Mouse (Mus musculus) heart, embryonic 11.5 days (tissue): ENCODE results near the gene Sall4. TPM values are rescaled to one million over a fixed set of nuclear protein-coding genes. Genes with fewer than 3 reads are reported as not detected.
A peak's percentile ranks its signal among the peaks of the same experiment; 100 is the strongest.

Source experiments
- ATAC-seq: fragments of 200-750 bp; cut with Nextera tagmentation; replicated peaks from 2 replicates; pipeline ENCODE4 v1.8.0; 2017; ENCODE audit warnings: moderate library complexity; ENCODE audit not compliant: insufficient number of reproducible peaks, low FRiP score, low TSS enrichment
- H3K27ac ChIP-seq: fragments of 300-500 bp; sonication (generic); 2 replicates; pipeline ENCODE4 v1.5.1; 2014; ENCODE audit warnings: mild to moderate bottlenecking, low read depth, low read length
- H3K27me3 ChIP-seq: fragments of 300-500 bp; sonication (generic); 2 replicates; pipeline ENCODE4 v1.6.1; 2014; ENCODE audit warnings: mild to moderate bottlenecking, low read length, mixed read lengths; ENCODE audit not compliant: control insufficient read depth, insufficient read depth
- H3K36me3 ChIP-seq: fragments of 300-500 bp; sonication (generic); 2 replicates; pipeline ENCODE4 v1.6.1; 2014; ENCODE audit warnings: mild to moderate bottlenecking, low read length, moderate library complexity, mixed read lengths; ENCODE audit not compliant: control insufficient read depth, insufficient read depth
- H3K4me1 ChIP-seq: fragments of 300-500 bp; sonication (generic); 2 replicates; pipeline ENCODE4 v1.6.1; 2014; ENCODE audit warnings: low read length; ENCODE audit not compliant: control insufficient read depth, insufficient read depth
- H3K4me2 ChIP-seq: fragments of 300-500 bp; sonication (generic); 2 replicates; pipeline ENCODE4 v1.6.1; 2014; ENCODE audit warnings: mild to moderate bottlenecking, moderate library complexity
- H3K4me3 ChIP-seq: fragments of 300-500 bp; sonication (generic); 2 replicates; pipeline ENCODE4 v1.5.1; 2014; ENCODE audit warnings: low read depth, low read length
- H3K9ac ChIP-seq: fragments of 300-500 bp; sonication (generic); 2 replicates; pipeline ENCODE4 v1.6.1; 2014; ENCODE audit warnings: mild to moderate bottlenecking, low read depth, low read length, moderate library complexity
- H3K9me3 ChIP-seq: fragments of 300-500 bp; sonication (generic); replicated peaks from 2 replicates; pipeline ENCODE4 v1.6.1; 2016; ENCODE audit warnings: low read length; ENCODE audit not compliant: control insufficient read depth
- WGBS: fragments of 180-500 bp; shearing (Covaris S2); extraction: QIAGEN DNeasy Blood & Tissue Kit; methylation state at CpG from one replicate; pipeline ENCODE4 v1.1.7; 2014; ENCODE audit not compliant: insufficient replicate concordance; 5-methylcytosine and 5-hydroxymethylcytosine counted together
- polyA plus RNA-seq: library from polyadenylated mRNA; unstranded; fragments of >200 nt; fragmentation: Nextera tagmentation; extraction: Ambion mirVana; gene quantifications from 2 replicates; pipeline ENCODE4 v1.2.1, GENCODE M21; 2014

Gene Sall4
- polyA plus RNA-seq, 1 experiment from 2014 or later: 4.3 TPM

GRCm38 (mm10) chr2:168741273-168742058 is 26.3 kb downstream of the Sall4 start:
- under 1% methylated on average over 67 of the region's 108 CpGs for WGBS
- no peaks in the 10 kb centered on the region for H3K4me1 ChIP-seq
- peaks cover 2% of the 10 kb centered on the region; the same call in 1 of the 2 replicates for H3K9me3 ChIP-seq
- peak overlapping the region; percentile 80 for H3K9ac ChIP-seq
- no peaks in the 10 kb centered on the region for H3K27me3 ChIP-seq
- H3K4me3 ChIP-seq: peak overlapping the region; percentile 71
- peak; percentile 70; the same call in 1 of the 2 replicates for ATAC-seq
- no peak overlapping the region for H3K27ac ChIP-seq
- peak overlapping the region; percentile 82 for H3K4me2 ChIP-seq
- H3K36me3 ChIP-seq: no peaks in the 10 kb centered on the region

GRCm38 (mm10) chr2:168740496-168740895 is 27.2 kb downstream of the Sall4 start:
- Histone ChIP-seq H3K4me3 (peak overlapping the region; percentile 71; the same call in 1 of the 2 replicates), H3K9ac (no peak overlapping the region)

GRCm38 (mm10) chr2:168738854-168739253 is 28.9 kb downstream of the Sall4 start:
- no peak overlapping the region for H3K4me2 ChIP-seq
- ATAC-seq: no peak
- H3K4me1 ChIP-seq: no peaks in the 10 kb centered on the region
- no peaks in the 10 kb centered on the region for H3K27me3 ChIP-seq
- no peaks in the 10 kb centered on the region for H3K36me3 ChIP-seq
- WGBS: 76% methylated on average over 1 of the region's 1 CpGs
- no peak overlapping the region for H3K27ac ChIP-seq
- H3K9ac ChIP-seq: no peak overlapping the region
- no peak overlapping the region for H3K4me3 ChIP-seq
- H3K9me3 ChIP-seq: peaks cover 2% of the 10 kb centered on the region; the same call in 1 of the 2 replicates

More at GRCm38 (mm10) chr2:168740496-168740895, 27.2 kb downstream of the Sall4 start:
- Histone ChIP-seq H3K36me3 (no peaks in the 10 kb centered on the region), H3K27ac (no peak overlapping the region), H3K4me2 (peak overlapping the region; percentile 82; the same call in 1 of the 2 replicates), H3K27me3 (no peaks in the 10 kb centered on the region), H3K4me1 (no peaks in the 10 kb centered on the region), H3K9me3 (peaks cover 2% of the 10 kb centered on the region; the same call in 1 of the 2 replicates)
- ATAC-seq: no peak
- WGBS: 82% methylated on average over 10 of the region's 10 CpGs

- Histone ChIP-seq H3K4me2 (no peak overlapping the region), H3K9me3 (peaks cover 2% of the 10 kb centered on the region; the same call in 1 of the 2 replicates), H3K9ac (no peak overlapping the region), H3K36me3 (no peaks in the 10 kb centered on the region), H3K4me3 (no peak overlapping the region), H3K27me3 (no peaks in the 10 kb centered on the region), H3K27ac (no peak overlapping the region), H3K4me1 (no peaks in the 10 kb centered on the region)
- ATAC-seq: no peak
- WGBS: 89% methylated on average over 10 of the region's 10 CpGs
These were observed 29.9 kb downstream of the Sall4 start for GRCm38 (mm10) chr2:168737878-168738277.

- no peak overlapping the region for H3K27ac ChIP-seq
- no peaks in the 10 kb centered on the region for H3K36me3 ChIP-seq
- no peak overlapping the region for H3K4me3 ChIP-seq
- 0 out of 2 replicates have a peak, but pooled peaks cover 3% of the 10 kb centered on the region for H3K4me1 ChIP-seq
- WGBS: 48% methylated on average over 11 of the region's 11 CpGs
- no peaks in the 10 kb centered on the region for H3K9me3 ChIP-seq
- no peaks in the 10 kb centered on the region for H3K27me3 ChIP-seq
- H3K9ac ChIP-seq: no peak overlapping the region
- no peak overlapping the region for H3K4me2 ChIP-seq
- no peak for ATAC-seq
These were observed 33.7 kb downstream of the Sall4 start for GRCm38 (mm10) chr2:168734023-168734422.

- Histone ChIP-seq H3K4me3 (no peak overlapping the region), H3K4me1 (0 out of 2 replicates have a peak, but pooled peaks cover 6% of the 10 kb centered on the region), H3K4me2 (no peak overlapping the region), H3K9me3 (no peaks in the 10 kb centered on the region), H3K27me3 (no peaks in the 10 kb centered on the region), H3K27ac (no peak overlapping the region), H3K9ac (no peak overlapping the region), H3K36me3 (no peaks in the 10 kb centered on the region)
- WGBS: 66% methylated on average over 8 of the region's 8 CpGs
- ATAC-seq: no peak
These were observed 36.5 kb downstream of the Sall4 start for GRCm38 (mm10) chr2:168731258-168731657.

- Histone ChIP-seq H3K9ac (no peak overlapping the region), H3K9me3 (no peaks in the 10 kb centered on the region), H3K27ac (no peak overlapping the region), H3K4me2 (no peak overlapping the region), H3K27me3 (no peaks in the 10 kb centered on the region), H3K4me3 (no peak overlapping the region), H3K4me1 (0 out of 2 replicates have a peak, but pooled peaks cover 6% of the 10 kb centered on the region), H3K36me3 (no peaks in the 10 kb centered on the region)
- no peak for ATAC-seq
- WGBS: 78% methylated on average over 12 of the region's 12 CpGs
These were observed 38.0 kb downstream of the Sall4 start for GRCm38 (mm10) chr2:168729736-168730135.

GRCm38 (mm10) chr2:168728045-168728444 is 39.7 kb downstream of the Sall4 start:
- H3K27me3 ChIP-seq: no peaks in the 10 kb centered on the region
- 63% methylated on average over 12 of the region's 12 CpGs for WGBS
- no peak for ATAC-seq
- H3K36me3 ChIP-seq: no peaks in the 10 kb centered on the region
- H3K9me3 ChIP-seq: no peaks in the 10 kb centered on the region
- H3K27ac ChIP-seq: no peak overlapping the region
- H3K4me3 ChIP-seq: no peak overlapping the region
- H3K4me2 ChIP-seq: no peak overlapping the region
- H3K4me1 ChIP-seq: 0 out of 2 replicates have a peak, but pooled peaks cover 6% of the 10 kb centered on the region
- no peak overlapping the region for H3K9ac ChIP-seq
